Mouse (Mus musculus) R1 (cell line): ENCODE results near the gene D5Ertd579e.

Source experiments
- DNase-seq: peaks from one replicate; pipeline ENCODE4 v3.0.0-alpha.2; 2018; ENCODE audit warnings: low read depth, low spot score

The D5Ertd579e gene

GRCm38 (mm10) chr5:36608939-36609499 is 86.8 kb downstream of the D5Ertd579e start:
- no peak for DNase-seq

GRCm38 (mm10) chr5:36603031-36603430 is 92.8 kb downstream of the D5Ertd579e start:
- no peak for DNase-seq

- DNase-seq: no peak
Observed at GRCm38 (mm10) chr5:36602028-36602427, 93.8 kb downstream of the D5Ertd579e start.

- no peak for DNase-seq
Observed at GRCm38 (mm10) chr5:36601492-36601891, 94.3 kb downstream of the D5Ertd579e start.

- no peak for DNase-seq
Observed at GRCm38 (mm10) chr5:36598883-36599282, 96.9 kb downstream of the D5Ertd579e start.

- no peak for DNase-seq
Observed at GRCm38 (mm10) chr5:36597653-36598052, 98.2 kb downstream of the D5Ertd579e start.

- no peak for DNase-seq
Observed at GRCm38 (mm10) chr5:36596225-36596624, 99.6 kb downstream of the D5Ertd579e start.

- no peak for DNase-seq
Observed at GRCm38 (mm10) chr5:36595115-36595514, 100.7 kb downstream of the D5Ertd579e start.

GRCm38 (mm10) chr5:36594344-36594743 is 101.5 kb downstream of the D5Ertd579e start:
- no peak for DNase-seq

- DNase-seq: peak; percentile 41
Observed at GRCm38 (mm10) chr5:36593176-36593575, 102.6 kb downstream of the D5Ertd579e start, which contains the start of gene Tbc1d14. TSS of gene Tbc1d14 (minus strand) at chr5:36593276.

- no peak for DNase-seq
Observed at GRCm38 (mm10) chr5:36590499-36590920, 105.3 kb downstream of the D5Ertd579e start.

GRCm38 (mm10) chr5:36584299-36584698 is 111.5 kb downstream of the D5Ertd579e start:
- DNase-seq: peak; percentile 65

GRCm38 (mm10) chr5:36581924-36582642 is 113.7 kb downstream of the D5Ertd579e start:
- DNase-seq: peak; percentile 99

GRCm38 (mm10) chr5:36581259-36581923 is 114.4 kb downstream of the D5Ertd579e start:
- DNase-seq: no peak

- no peak for DNase-seq
Observed at GRCm38 (mm10) chr5:36579967-36580366, 115.9 kb downstream of the D5Ertd579e start.

- DNase-seq: no peak
Observed at GRCm38 (mm10) chr5:36578982-36579381, 116.8 kb downstream of the D5Ertd579e start.

- DNase-seq: no peak
Observed at GRCm38 (mm10) chr5:36576457-36576856, 119.4 kb downstream of the D5Ertd579e start.

- DNase-seq: no peak
Observed at GRCm38 (mm10) chr5:36575745-36576144, 120.1 kb downstream of the D5Ertd579e start.

GRCm38 (mm10) chr5:36575227-36575626 is 120.6 kb downstream of the D5Ertd579e start:
- DNase-seq: peak; percentile 24

- DNase-seq: peak; percentile 88
Observed at GRCm38 (mm10) chr5:36574147-36574870, 121.5 kb downstream of the D5Ertd579e start.

- peak; percentile 49 for DNase-seq
Observed at GRCm38 (mm10) chr5:36573354-36573753, 122.5 kb downstream of the D5Ertd579e start.

- peak; percentile 54 for DNase-seq
Observed at GRCm38 (mm10) chr5:36571371-36571770, 124.5 kb downstream of the D5Ertd579e start.
